Mouse (Mus musculus): ENCODE measurements around the gene Fkbp15.

DNA sequence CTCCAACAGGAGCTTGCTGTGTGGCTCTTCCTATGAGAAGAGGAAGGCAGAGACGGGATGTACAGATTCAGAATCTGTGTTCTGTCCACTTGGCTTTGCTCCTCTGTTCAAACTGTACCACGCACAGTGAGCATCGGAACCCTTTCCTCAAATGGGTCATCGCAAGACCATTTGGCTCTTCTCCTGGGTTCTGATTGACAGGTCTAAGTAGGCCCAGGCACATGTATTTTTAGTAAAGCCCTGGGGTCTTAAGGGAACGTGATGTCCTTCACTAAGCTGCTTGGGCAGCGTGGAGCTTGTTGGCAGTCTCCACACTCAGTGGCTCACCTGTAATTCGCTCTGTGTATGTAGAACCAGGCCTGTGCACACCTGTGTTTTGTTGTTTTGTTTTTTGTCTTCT, 71.1 kb downstream of the Fkbp15 start:
- TF ChIP-seq POLR2A (IDR thresholded peaks at IDR 0.05; ENCODE audit: low read depth, low read length) (no peak), CTCF (conservative IDR thresholded peaks at IDR 0.05; ENCODE audit: insufficient read depth, insufficient read length, low read depth, low read length) (no peak)

Data from kidney, adult 2 months (tissue).